Mouse (Mus musculus): Measurements from ENCODE around the gene Lancl3. TPM values are rescaled to one million over a fixed set of nuclear protein-coding genes. Genes with fewer than 3 reads are reported as not detected.
"Not testable (repeated sequence)": the region's sequence is repeated elsewhere in the genome, so short reads cannot be mapped to it uniquely, and the experiment has no call there.

Gene Lancl3
- total RNA-seq, 2 experiments from 2014 or later = 2.1 to 2.9 TPM

GRCm38 (mm10) chrX:9259267-9259666 is 59.6 kb downstream of the Lancl3 start:
- no peak for DNase-seq

- no peak for DNase-seq
Observed at GRCm38 (mm10) chrX:9271112-9271511, 71.4 kb downstream of the Lancl3 start.

- DNase-seq = no peak
Observed at GRCm38 (mm10) chrX:9271947-9272459, 72.3 kb downstream of the Lancl3 start.

- peak; percentile 62 for DNase-seq
Observed at GRCm38 (mm10) chrX:9272460-9273361, 73.0 kb downstream of the Lancl3 start, which contains the start of gene Xk. TSS of gene Xk (plus strand) at chrX:9272756.

GRCm38 (mm10) chrX:9273377-9274002 is 73.8 kb downstream of the Lancl3 start:
- DNase-seq = no peak

GRCm38 (mm10) chrX:9274321-9274720 is 74.6 kb downstream of the Lancl3 start:
- DNase-seq = no peak

GRCm38 (mm10) chrX:9283464-9283863 is 83.8 kb downstream of the Lancl3 start, which contains the start of gene H2al1m:
TSS of gene H2al1m (plus strand) at chrX:9283764.
- DNase-seq = not testable (repeated sequence)

- not testable (repeated sequence) for DNase-seq
Observed at GRCm38 (mm10) chrX:9293140-9293829, 93.6 kb downstream of the Lancl3 start.

- DNase-seq = no peak
Observed at GRCm38 (mm10) chrX:9298413-9298864, 98.7 kb downstream of the Lancl3 start.

- DNase-seq = no peak
Observed at GRCm38 (mm10) chrX:9302791-9303190, 103.1 kb downstream of the Lancl3 start.

- DNase-seq = no peak
Observed at GRCm38 (mm10) chrX:9303455-9303854, 103.8 kb downstream of the Lancl3 start.

GRCm38 (mm10) chrX:9316457-9316856 is 116.8 kb downstream of the Lancl3 start:
- not testable (repeated sequence) for DNase-seq

Other genes starting within 250 kb of the Lancl3 start
- gene Fthl17b, start 236.9 kb upstream of the Lancl3 start, total RNA-seq (2021) = not detected
- not detected for gene Fthl17c, start 223.3 kb upstream of the Lancl3 start, total RNA-seq (2021)
- not detected for gene Fthl17d, start 213.1 kb upstream of the Lancl3 start, total RNA-seq (2021)
- not detected for gene Fthl17e, start 166.4 kb upstream of the Lancl3 start, total RNA-seq (2021)
- not detected for gene Fthl17f, start 136.9 kb upstream of the Lancl3 start, total RNA-seq (2021)
- not detected for gene 4930402K13Rik, start 95.3 kb upstream of the Lancl3 start, total RNA-seq (2021)
- gene Gm14862, start 57.0 kb downstream of the Lancl3 start, total RNA-seq (2021) = not detected
- 1 to 10 TPM; 2.2 to 2.8 TPM for gene Xk, start 72.9 kb downstream of the Lancl3 start, total RNA-seq (2021)
- under 1 TPM in 1 of 2 experiments, not detected in 1; 0.82 TPM for gene H2al1m, start 83.9 kb downstream of the Lancl3 start, total RNA-seq (2021)
- gene H2al1k, start 150.7 kb downstream of the Lancl3 start, total RNA-seq (2021) = not detected

Data from adrenal gland, postnatal 10 days (tissue).